8 mouse cellular contexts compared by ENCODE assay signal in the genomic region with DNA sequence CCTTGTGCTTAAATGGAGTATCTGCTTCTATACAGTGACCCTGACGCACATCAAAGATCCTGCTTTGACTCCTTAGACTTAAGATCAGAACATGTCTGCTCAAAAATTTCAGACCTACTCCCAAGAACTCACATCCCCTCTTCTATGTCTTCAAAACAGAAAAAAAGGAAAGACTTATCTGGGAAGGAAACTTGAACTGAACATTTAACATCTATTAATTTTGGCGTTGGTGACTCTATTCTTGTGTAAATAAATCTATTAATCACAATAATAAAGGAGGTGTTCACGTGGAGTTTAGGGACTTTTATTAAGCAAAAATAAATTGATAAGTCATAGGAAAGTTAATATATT. TPM values are rescaled to one million over a fixed set of nuclear protein-coding genes. Genes with fewer than 3 reads are reported as not detected.
DNase-seq lines count a peak whose midpoint lies in the region; ATAC-seq and TF ChIP-seq lines count a peak whose summit lies in the region.

No protein-coding gene starts in this region.

- peak overlapping the region; percentile 97 for H3K27ac ChIP-seq in heart, adult 2 months
- H3K27ac ChIP-seq in thymus, adult 2 months (ENCODE audit: control insufficient read depth, insufficient read depth, low read length), result peak overlapping the region; percentile 26
- peak overlapping the region; percentile 81 for H3K27ac ChIP-seq in liver, embryonic 14.5 days

- H3K79me2 ChIP-seq in heart, adult 2 months (replicated peaks; ENCODE audit: control insufficient read depth, insufficient read depth, low read length), result no peaks in the 10 kb centered on the region

- DNase-seq in heart, adult 2 months, result no peak
- no peak for DNase-seq in heart, postnatal 14 days
- no peak for DNase-seq in thymus, adult 2 months
- DNase-seq in thymus, postnatal 4 days, result no peak
- no peak for DNase-seq in liver, embryonic 14.5 days (ENCODE audit: low read depth in 3 of 3, low spot score in 3 of 3)
- DNase-seq in urinary bladder, adult 18-20 months (ENCODE audit: low spot score in 2 of 2), result no peak
- no peak for DNase-seq in gastrocnemius, adult 8-10 months (ENCODE audit: low spot score in 2 of 2)
- DNase-seq in right cerebral cortex, adult 2 months (ENCODE audit: low spot score in 2 of 2), result no peak

- H3K4me3 ChIP-seq in heart, adult 2 months, result peak overlapping the region; percentile 85
- peak overlapping the region; percentile 67 for H3K4me3 ChIP-seq in thymus, adult 2 months (ENCODE audit: control insufficient read depth, insufficient read depth, low read length)
- peak overlapping the region; percentile 80 to 96 for H3K4me3 ChIP-seq in liver, embryonic 14.5 days (ENCODE audit: insufficient read depth in 1 of 2, low read depth in 2 of 2, low read length in 2 of 2)

- ATAC-seq in liver, embryonic 14.5 days (ENCODE audit: insufficient read depth), result no peak

- peak overlapping the region; percentile 93 for H3K4me2 ChIP-seq in liver, embryonic 14.5 days (ENCODE audit: low read depth)

- no peak for TF ChIP-seq POLR2A in heart, adult 2 months (IDR thresholded peaks at IDR 0.05; ENCODE audit: insufficient read depth, low read depth, low read length)
- TF ChIP-seq POLR2A in thymus, adult 2 months (IDR thresholded peaks at IDR 0.05; ENCODE audit: control insufficient read depth, extremely low read depth, insufficient read depth, low read length, poor library complexity), result no peak

- no peaks in the 10 kb centered on the region; the same call in 1 of the 2 replicates for H3K4me1 ChIP-seq in heart, adult 2 months (ENCODE audit: control insufficient read depth, insufficient read depth, low read length)
- H3K4me1 ChIP-seq in thymus, adult 2 months (replicated peaks; ENCODE audit: control insufficient read depth, insufficient read depth, low read length), result peaks cover 14% of the 10 kb centered on the region
- H3K4me1 ChIP-seq in liver, embryonic 14.5 days (replicated peaks; ENCODE audit: control insufficient read depth in 2 of 2, insufficient read depth in 2 of 2, low read length in 1 of 2), result peaks cover 12 to 20% of the 10 kb centered on the region in 2 experiments

- intact Hi-C loops in heart, adult 2 months (cut with DNase I), result loop anchor here (2.0 kb wide), 2 partner anchors 20 to 24 kb away; a partner anchor contains a TSS
- intact Hi-C loops in heart, postnatal 14 days (cut with DNase I), result loop anchor here (2.0 kb wide), 1 partner anchor 60 kb away; no protein-coding TSS in a partner anchor

- no peaks in the 10 kb centered on the region for H3K36me3 ChIP-seq in heart, adult 2 months (ENCODE audit: control insufficient read depth, insufficient read depth, low read length)
- no peaks in the 10 kb centered on the region for H3K36me3 ChIP-seq in thymus, adult 2 months (ENCODE audit: control insufficient read depth, insufficient read depth, low read length)
- H3K36me3 ChIP-seq in liver, embryonic 14.5 days (replicated peaks; ENCODE audit: control insufficient read depth, insufficient read depth, low read depth), result 0 out of 2 replicates have a peak, but pooled peaks cover 2% of the 10 kb centered on the region

- 31% methylated on average over 3 of the region's 3 CpGs for WGBS in heart, adult 2 months
- 36% methylated on average over 3 of the region's 3 CpGs for WGBS in thymus, adult 2 months
- WGBS in liver, embryonic 14.5 days (ENCODE audit: insufficient replicate concordance), result 34% methylated on average over 3 of the region's 3 CpGs

- no peaks in the 10 kb centered on the region for H3K9me3 ChIP-seq in liver, embryonic 14.5 days (ENCODE audit: control insufficient read depth, low read length)

- H3K27me3 ChIP-seq in heart, adult 2 months (ENCODE audit: control insufficient read depth, insufficient read depth, low read length), result no peaks in the 10 kb centered on the region
- H3K27me3 ChIP-seq in thymus, adult 2 months (ENCODE audit: control insufficient read depth, insufficient read depth, low read length), result no peaks in the 10 kb centered on the region
- H3K27me3 ChIP-seq in liver, embryonic 14.5 days (ENCODE audit: control insufficient read depth, insufficient read depth, low read length), result no peaks in the 10 kb centered on the region

- peak overlapping the region; percentile 98 for H3K9ac ChIP-seq in heart, adult 2 months (ENCODE audit: low read depth, low read length)
- peak overlapping the region; percentile 98 for H3K9ac ChIP-seq in liver, embryonic 14.5 days (replicated peaks)

- no peak for TF ChIP-seq EP300 in heart, adult 2 months (IDR thresholded peaks at IDR 0.05; ENCODE audit: insufficient read depth, low read depth, low read length)
- no peak for TF ChIP-seq EP300 in liver, embryonic 14.5 days (IDR thresholded peaks at IDR 0.05; ENCODE audit: low read depth)

- no peak for TF ChIP-seq CTCF in heart, adult 2 months (IDR thresholded peaks at IDR 0.05)
- TF ChIP-seq CTCF in thymus, adult 2 months (IDR thresholded peaks at IDR 0.05; ENCODE audit: borderline replicate concordance, control insufficient read depth, extremely low read depth, insufficient read depth, low read length, poor library complexity), result no peak
- TF ChIP-seq CTCF in liver, embryonic 14.5 days (IDR thresholded peaks at IDR 0.05; ENCODE audit: low read depth), result no peak

RNA-seq across cellular contexts. Expression of a gene that starts 0.7 kb away (rescaled TPM):
- total RNA-seq in heart, adult 2 months (2021), result 10 to 100 TPM; 23.4 to 25.2 TPM
- polyA plus RNA-seq in heart, adult 2 months (2012; rRNA removed), result 21.0 and 27.9 TPM in 2 replicates
- total RNA-seq in heart, postnatal 14 days (2021), result 10 to 100 TPM; 26.6 to 27.7 TPM
- polyA plus RNA-seq in thymus, adult 2 months (2012; rRNA removed), result 49.8 and 54.2 TPM in 2 replicates
- polyA plus RNA-seq in liver, embryonic 14.5 days (2012; rRNA removed), result 12.4 and 15.2 TPM in 2 replicates
- 23.7 and 29.9 TPM in 2 replicates for polyA plus RNA-seq in liver, embryonic 14.5 days (2014; fragmentation: Nextera tagmentation; extraction: Ambion mirVana)
- 10 to 100 TPM; 17.3 to 17.5 (median 17.4) TPM for total RNA-seq in gastrocnemius, adult 8-10 months (2022)

RNA-seq across cellular contexts. Expression of a gene that starts 2.2 kb away (rescaled TPM):
- total RNA-seq in heart, adult 2 months (2021), result under 1 TPM; 0.86 to 0.89 TPM
- 0.59 and 0.88 TPM in 2 replicates for polyA plus RNA-seq in heart, adult 2 months (2012; rRNA removed)
- under 1 TPM; 0.33 to 0.37 TPM for total RNA-seq in heart, postnatal 14 days (2021)
- 3.5 and 5.2 TPM in 2 replicates for polyA plus RNA-seq in thymus, adult 2 months (2012; rRNA removed)
- polyA plus RNA-seq in liver, embryonic 14.5 days (2012; rRNA removed), result 0.12 and 0.35 TPM in 2 replicates
- 0.15 and 0.18 TPM in 2 replicates for polyA plus RNA-seq in liver, embryonic 14.5 days (2014; fragmentation: Nextera tagmentation; extraction: Ambion mirVana)
- total RNA-seq in gastrocnemius, adult 8-10 months (2022), result under 1 TPM in 2 of 4 experiments, not detected in 2; 0.12 to 0.22 TPM

RNA-seq across cellular contexts. Expression of a gene that starts 20.2 kb away (rescaled TPM):
- total RNA-seq in heart, adult 2 months (2021), result 1 to 10 TPM; 6.8 to 8.8 TPM
- polyA plus RNA-seq in heart, adult 2 months (2012; rRNA removed), result 9.6 and 13.6 TPM in 2 replicates
- 10 to 100 TPM; 10.4 to 13.6 TPM for total RNA-seq in heart, postnatal 14 days (2021)
- polyA plus RNA-seq in thymus, adult 2 months (2012; rRNA removed), result 4.1 and 5.5 TPM in 2 replicates
- 13.8 and 15.0 TPM in 2 replicates for polyA plus RNA-seq in liver, embryonic 14.5 days (2012; rRNA removed)
- 15.5 and 18.9 TPM in 2 replicates for polyA plus RNA-seq in liver, embryonic 14.5 days (2014; fragmentation: Nextera tagmentation; extraction: Ambion mirVana)
- total RNA-seq in gastrocnemius, adult 8-10 months (2022), result 1 to 10 TPM; 2.5 to 4.7 (median 3.6) TPM

Comparison
In these comparisons a context has a peak if more than half of its experiments do, and no peak if none do; other contexts are left out.
1. H3K27ac ChIP-seq: peak in every context shown above with its lines; median percentile 97 in heart, adult 2 months; 81 in liver, embryonic 14.5 days; 26 in thymus, adult 2 months.